Mouse (Mus musculus): Measurements from ENCODE around the gene Il2ra. TPM values are rescaled to one million over a fixed set of nuclear protein-coding genes. Genes with fewer than 3 reads are reported as not detected.

Il2ra gene
- total RNA-seq, 2 experiments from 2014 or later = 0.14 TPM

DNA sequence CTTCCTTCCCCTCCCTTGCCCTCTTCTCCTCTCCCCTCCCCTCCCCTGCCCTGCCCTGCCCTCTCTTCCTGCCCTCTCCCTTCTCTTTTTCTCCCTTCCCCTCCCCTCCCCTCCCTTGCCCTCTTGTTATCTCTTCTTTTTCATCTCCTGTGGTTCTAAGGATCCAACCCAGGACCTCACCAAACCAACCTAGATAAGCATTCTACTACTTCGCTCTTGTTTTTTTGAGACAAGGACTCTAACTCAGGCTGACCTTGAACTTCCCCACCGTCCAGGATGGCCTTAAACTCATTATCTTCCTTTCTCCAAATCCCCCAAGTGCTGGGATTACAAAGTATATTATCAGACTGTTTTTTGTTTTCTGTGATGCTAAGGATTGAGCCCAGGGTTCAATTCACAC lies 10.2 kb downstream of the Il2ra start:
- DNase-seq (ENCODE audit: low spot score in 2 of 2) = no peak

DNA sequence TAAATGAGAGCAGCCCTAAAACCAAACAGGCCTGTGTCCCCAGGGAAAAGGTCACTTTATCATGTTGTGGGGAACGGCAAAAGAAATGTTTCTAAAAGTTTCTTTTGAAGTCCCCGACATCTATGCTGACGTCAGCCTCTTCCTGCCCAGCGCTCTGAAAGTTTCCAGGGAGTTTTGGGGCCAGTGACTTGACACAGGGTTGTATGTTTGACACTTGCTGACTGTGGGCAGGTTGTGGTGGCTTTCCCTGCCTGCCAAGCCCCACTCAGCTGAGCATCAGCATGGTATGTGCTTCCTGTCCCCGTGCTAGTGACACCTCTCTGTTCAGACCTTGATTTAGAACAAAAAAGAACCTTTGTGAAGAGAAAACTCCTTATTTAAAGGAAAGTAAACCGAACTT lies 10.7 kb downstream of the Il2ra start:
- DNase-seq (ENCODE audit: low spot score in 2 of 2) = no peak

DNA sequence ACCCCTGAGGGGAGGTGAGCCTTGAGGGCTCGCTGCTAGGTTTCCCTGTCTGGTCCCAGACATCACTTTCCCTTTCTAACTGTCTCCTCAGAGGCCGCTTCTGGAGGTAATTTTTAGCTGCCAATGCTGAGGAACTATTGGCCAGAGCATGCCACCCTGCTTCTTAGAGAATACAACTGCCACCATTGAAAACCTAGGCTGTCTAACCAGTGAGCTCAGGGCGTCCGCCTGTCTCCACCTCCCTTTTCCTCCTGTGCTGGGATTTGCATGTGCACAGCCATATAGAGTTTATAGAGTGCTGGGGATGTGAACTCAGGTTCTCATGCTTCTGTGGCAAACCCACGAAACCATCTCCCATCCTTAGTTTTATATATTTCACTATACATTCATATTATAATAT lies 11.2 kb downstream of the Il2ra start:
- DNase-seq (ENCODE audit: low spot score in 2 of 2) = no peak

DNA sequence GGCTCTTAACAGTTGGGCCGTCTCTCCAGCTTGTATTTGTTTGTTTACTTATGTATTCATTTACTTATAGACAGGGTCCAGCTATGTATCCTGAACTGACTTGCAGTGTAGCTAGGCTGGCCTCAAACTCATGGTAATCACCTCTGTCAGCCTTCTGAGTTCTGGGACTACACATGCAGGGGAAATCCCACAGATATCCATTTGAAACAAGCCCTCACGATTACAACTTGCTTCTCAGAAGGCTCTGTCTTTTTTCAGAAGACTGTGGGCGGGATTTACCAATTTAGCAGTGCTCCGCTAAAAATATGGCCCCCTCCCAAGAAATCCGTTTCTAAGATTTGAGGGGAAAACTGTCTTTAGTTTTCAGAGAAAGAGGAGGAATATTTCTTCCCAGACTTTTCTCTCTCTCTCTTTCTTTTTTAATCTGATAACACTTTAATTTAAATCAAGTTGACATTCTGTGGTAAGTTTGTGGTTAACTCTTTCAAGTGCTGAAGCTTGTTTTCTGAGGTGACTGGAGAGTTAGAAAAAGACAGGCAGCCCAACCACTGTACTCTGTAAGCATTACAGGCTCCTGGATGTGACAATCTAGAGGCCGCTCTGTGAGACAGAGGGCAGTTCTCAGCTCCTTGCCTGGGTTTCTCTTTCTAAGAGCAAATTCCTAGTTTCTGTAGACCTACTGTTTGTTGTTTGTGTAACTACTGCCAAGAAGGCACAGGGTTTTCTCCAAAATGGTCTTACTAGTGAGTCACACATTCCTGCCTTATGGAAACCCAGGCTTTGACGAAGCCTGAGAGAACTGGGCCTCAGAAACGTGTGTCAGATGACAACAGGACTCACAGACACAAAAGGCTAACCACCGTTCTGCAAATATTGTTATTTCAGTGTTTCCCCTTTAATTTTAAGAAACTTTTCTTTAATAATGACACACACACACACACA lies 12.7 kb downstream of the Il2ra start:
- no peak for DNase-seq (ENCODE audit: low spot score in 2 of 2)

DNA sequence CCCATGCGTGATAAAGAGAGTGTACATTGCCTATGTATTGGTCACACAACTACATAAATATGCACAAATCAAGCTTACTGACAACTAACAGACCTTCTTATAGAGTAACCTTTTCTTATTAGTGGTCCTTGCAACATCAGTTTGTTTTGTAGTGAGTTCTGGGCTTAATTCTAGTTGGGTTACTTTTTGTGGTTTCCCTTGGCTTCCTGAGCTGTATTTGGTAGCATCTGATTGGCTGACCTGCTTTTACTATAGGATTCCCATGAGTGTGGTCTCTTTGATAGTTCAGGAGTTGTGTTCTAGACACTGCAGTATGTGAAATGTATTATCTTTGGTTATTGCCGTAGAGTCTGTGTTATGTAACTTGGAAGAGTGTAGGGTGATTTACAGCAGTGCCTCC lies 15.0 kb downstream of the Il2ra start:
- DNase-seq (ENCODE audit: low spot score in 2 of 2) = no peak

DNA sequence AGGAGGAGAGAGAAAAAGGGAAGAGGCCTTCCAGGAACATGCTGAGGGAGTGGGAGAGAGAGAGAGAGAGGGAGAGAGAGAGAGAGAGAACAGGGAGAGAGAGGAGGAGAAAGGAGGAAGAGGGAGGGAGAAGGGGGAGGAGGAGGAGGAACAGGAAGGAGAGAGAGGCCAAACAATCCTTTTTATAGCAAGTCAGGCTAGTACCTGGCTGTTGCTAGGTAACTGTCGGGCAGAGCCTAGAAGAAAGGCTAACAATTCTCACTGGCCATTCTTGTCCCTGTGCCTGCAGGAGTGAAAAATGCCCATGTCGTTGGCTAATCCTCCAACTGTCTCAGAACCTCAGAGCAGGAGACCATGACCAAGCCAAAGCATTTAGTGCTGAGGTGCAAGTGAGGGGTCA lies 16.7 kb downstream of the Il2ra start:
- no peak for DNase-seq (ENCODE audit: low spot score in 2 of 2)

DNA sequence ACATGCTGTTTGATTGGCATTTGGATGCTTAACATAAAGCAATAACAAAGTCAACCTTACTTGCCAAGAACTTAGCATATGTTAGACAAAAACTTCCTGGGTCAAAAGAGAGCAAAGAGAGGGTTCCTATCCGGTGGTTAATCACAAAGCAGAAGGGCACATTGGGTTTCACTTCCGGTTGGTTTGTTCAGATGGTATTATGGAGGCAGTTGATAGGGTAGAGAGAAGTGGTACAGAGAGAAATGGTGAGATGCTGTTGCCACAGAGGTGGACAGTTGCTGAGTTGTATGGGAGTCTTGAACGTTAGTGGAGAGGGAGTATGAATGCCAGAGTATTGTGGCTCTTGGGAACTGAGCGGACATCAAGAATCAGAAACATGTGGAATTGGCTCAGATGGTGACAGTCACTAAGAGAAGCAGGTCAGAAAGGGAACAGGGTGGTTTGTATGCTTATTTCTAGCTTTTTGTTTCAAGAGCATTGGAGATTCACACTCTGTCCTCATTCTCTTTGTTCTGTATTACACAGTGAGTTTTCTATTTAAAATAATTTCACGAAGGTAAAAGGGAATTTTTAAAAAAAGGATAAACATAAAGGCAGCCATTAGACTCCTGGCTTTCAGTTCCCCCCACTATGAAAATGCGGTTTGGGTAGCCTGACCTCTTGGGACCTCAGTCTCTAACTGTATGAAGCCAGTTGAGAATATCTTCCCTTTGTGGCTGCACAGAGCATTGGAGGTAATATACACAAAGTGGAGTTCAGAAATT lies 19.7 kb downstream of the Il2ra start:
- DNase-seq (ENCODE audit: low spot score in 2 of 2) = no peak

DNA sequence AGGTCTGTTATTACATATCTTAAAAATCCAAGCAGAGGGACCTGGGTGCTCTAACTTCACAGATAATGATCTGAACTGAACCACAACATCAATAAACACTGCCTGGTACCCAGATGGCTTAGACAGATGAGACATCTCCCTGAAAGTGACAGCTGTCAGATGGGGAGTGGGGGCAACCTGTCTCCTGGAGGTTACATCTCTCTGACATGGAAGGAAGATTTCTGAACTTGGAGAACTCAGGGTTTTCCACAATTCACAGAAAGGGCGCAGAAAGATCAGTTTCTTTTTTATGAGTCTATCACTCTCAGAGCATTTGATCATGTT lies 20.3 kb downstream of the Il2ra start:
- no peak for DNase-seq (ENCODE audit: low spot score in 2 of 2)

DNA sequence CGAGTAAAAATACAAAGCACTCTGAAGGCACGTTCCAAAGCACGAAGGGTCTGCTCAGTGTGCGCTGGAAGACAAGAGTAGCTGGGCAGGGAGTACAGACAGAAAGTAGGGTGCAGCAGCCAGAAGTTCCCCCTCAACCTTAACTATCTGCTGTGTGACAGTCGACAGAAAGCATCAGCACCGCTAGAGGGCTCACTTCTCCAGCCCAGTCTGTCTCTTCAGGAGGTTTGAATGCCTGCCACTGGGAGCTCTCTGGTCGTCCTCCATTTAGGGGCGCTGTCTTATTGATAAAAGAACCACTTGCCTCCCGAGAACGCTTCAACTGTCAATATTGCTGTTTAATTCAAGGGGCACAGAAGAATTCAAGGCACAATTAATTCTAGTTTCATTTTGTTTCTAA lies 21.4 kb downstream of the Il2ra start:
- peak; percentile 43 to 65 for DNase-seq (ENCODE audit: low spot score in 2 of 2)

DNA sequence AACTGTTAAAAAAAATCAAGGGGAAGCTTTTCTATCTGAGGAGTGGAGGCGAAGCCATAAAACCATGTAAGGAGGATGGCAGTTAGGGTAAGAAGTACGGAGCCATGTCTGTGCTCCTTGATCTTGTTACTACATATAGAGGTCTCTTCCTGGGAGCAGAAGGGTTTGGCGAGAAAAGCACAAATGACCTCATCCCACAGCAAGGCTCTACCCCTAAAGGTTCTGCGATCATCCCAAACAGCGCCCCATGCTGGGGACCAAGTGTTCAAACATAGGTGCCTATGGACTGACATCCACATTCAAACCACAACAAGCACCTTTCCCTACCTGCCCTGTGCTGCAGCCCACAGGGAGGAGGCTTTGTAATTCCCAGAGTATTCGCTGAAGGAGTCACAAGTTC lies 21.8 kb downstream of the Il2ra start:
- DNase-seq (ENCODE audit: low spot score in 2 of 2) = peak in 1 of 2 experiments; percentile 17

DNA sequence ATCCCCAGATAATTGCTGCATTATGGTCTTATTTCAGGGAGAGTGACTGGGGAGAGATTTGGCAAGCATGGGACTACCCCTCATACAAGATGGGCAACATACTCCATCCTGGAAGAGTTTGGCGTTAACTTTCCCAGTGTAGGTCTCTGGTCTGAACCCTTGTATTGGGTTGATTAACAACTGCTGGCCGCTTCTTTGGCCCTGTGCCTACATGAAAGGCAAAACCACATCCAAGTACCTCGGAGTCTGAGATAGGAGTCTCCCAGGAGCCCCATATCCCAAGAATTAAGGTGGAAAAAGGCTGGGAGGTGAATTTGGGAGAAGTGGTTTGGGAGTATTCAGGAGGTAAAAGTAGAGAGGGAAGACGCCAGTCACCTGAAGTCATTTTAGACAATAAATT lies 22.2 kb downstream of the Il2ra start:
- DNase-seq (ENCODE audit: low spot score in 2 of 2) = no peak

DNA sequence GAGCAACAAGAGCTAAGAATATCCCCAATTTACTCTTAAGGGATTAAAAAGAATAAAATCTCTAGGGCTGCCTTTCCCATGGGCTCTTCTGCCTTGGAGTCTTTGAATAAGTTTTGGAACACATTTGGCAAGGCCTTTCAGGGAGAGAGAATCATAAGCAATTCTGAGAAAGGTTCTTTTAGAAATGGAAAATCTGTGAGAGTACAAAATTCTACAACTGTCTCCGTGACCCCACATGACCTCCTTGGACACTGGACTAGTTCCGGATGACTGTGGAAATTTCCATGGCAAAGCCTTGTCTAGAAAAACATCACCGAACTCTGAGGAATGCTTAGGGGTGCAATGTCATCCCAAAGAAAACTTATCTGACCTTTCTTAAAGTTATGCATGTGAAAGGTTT lies 22.7 kb downstream of the Il2ra start:
- DNase-seq (ENCODE audit: low spot score in 2 of 2) = no peak

DNA sequence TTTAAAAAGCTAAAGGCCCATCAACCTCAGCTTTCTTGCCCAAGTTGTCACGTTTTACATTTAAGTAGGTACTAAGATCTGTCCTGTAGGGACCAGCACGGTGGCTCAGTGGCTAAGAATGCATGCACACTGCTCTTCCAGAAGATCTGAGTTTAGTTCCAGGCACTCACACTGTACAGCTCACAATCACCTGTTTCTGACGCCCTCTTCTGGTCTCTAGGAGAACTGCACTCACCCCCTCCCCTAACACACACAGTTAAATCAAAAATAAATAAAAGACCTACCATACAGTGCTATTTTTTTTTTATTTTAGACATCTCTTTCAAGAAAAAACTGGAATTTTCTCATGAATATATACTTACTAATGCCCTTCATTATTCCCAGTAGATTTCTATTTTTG lies 29.5 kb downstream of the Il2ra start:
- no peak for DNase-seq (ENCODE audit: low spot score in 2 of 2)

DNA sequence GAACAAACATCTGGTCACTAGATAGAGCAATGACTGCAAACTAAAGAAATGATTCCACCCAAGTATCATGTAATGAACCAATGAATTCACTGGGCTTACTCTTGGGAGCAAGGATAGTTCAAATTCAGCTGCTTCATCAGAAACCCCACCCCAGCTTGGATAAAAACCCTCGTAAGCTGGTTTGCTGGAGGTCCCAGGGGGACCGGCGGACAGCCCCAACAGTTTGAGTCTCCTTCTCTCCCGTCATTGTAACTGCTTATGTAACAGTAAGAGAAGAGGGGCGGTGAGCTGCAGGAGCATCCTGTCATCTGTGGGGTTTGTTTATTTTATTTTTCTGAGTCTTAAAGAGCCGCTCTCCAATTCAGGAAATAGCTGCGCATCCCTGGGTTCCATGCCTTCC lies 37.0 kb downstream of the Il2ra start:
- no peak for DNase-seq (ENCODE audit: low spot score in 2 of 2)

DNA sequence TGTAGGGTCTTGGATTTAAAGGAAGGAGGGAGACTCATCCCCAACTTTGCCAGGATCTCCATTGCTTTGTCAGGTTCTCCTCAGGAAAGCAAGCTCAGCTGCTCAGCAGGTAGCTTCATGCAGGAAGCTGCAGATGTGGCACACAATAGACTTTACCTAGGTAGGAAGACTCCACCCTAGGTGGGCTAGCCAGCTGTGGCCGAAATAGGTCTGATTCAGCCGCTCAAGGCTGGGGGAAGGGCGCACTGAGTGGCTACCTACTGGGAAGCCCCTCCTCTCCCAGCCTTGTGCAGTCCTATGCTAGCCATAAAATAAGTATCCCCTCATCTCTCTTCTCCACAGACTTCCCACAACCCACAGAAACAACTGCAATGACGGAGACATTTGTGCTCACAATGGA lies 40.1 kb downstream of the Il2ra start:
- no peak for DNase-seq (ENCODE audit: low spot score in 2 of 2)

DNA sequence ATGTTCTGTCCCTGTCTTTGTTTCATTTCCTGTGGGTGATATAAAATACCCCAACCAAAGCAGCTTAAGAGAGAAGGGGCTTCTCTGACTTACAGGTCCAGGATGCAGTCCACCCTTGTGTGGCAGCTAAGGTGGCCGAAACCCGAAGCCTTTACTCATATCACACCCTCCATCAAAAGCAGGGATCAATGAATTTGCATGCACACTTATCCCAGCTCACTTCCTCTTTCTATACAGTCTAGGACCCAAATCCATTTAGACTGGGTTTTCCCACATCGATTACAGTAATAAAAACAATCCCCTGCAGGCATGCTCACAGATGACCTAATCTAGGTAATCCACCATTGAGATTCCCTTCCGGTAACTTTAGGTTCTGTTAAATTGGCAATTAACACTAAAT lies 43.9 kb downstream of the Il2ra start:
- no peak for DNase-seq (ENCODE audit: low spot score in 2 of 2)

DNA sequence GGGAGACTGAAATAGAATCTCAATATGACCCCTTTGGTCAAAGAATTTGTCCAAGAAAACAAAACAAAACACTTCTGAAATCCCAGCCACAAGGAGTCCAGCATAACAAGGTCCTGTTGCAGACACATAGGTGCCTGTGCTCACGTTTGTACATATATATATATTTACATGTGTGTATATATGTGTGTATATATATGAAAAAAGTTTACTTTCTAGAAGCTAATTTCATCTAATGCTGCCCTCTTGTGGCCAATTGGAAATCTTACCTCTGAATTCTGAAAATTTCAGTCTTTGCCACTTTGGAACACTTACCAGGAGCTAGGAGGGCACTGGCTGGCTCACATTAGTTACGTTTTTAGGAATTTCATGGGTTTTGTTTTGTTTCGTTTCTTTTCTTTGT lies 44.8 kb downstream of the Il2ra start:
- no peak for DNase-seq (ENCODE audit: low spot score in 2 of 2)

DNA sequence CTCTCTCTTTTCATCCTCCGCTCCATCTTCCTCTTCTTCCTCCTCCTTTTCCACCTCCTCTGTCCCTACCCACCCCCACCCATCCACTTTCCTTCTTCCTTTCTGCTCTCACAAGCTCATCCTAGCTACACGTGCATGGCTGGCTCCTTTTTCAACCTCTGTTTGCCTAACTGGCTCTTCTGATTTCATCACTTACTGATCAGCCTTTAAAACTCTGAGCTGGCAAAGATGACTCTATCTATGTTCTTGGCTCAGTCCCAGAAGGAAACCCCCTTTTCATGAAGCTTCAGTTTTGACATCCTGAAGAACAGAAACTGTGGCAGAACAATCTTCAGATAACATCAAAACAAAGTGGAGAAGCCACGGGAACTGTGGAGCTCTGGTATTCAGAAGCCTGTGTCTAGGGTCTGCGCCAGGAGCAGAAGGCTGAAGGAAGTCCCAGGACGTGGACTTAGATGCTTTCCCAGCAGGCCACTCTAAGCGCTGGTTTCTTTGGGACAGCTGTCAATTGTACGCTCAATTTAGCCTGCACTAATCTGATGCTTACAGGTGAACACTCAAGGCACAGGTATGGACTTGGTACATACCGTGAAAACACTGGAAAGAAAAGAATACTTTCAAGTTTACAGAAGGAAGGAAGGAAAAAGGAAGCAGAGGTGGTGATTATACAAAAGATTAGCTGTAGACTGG lies 47.7 kb downstream of the Il2ra start:
- DNase-seq (ENCODE audit: low spot score in 2 of 2) = no peak

DNA sequence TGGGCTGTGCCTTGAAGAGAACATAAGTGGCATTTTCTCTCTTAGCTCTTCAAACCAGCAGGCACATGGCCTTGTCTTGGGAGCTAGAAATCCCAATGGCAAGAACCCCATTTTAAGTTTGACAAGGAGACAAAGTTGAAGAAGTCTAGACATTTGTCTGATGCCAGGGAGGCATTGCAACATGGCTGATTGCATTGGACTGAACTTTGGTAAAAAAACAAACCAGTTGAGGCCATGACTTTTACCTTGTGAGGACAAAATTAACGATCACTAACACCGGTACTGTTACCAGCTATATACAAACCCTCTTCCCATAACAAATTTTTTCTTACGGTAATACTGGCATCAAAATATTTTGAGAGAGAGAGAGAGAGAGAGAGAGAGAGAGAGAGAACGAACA lies 50.7 kb downstream of the Il2ra start:
- DNase-seq (ENCODE audit: low spot score in 2 of 2) = no peak

DNA sequence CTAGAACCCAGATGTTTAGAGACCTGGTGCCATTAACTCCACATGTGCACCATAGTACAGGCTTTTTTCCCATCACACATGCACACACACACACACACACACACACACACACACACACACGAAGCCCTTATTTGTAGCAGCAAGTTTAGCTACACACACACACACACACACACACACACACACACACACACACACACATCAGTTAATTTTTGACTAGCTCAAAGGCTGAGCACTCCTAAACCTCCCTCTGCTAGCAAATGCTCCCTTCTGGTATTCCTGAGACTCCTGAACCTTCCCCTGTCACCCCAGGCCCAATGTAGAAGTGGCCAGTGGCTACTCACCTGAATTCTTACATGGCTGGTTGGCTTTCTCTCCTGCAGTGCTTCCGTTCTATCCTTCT lies 51.5 kb downstream of the Il2ra start:
- no peak for DNase-seq (ENCODE audit: low spot score in 2 of 2)

DNA sequence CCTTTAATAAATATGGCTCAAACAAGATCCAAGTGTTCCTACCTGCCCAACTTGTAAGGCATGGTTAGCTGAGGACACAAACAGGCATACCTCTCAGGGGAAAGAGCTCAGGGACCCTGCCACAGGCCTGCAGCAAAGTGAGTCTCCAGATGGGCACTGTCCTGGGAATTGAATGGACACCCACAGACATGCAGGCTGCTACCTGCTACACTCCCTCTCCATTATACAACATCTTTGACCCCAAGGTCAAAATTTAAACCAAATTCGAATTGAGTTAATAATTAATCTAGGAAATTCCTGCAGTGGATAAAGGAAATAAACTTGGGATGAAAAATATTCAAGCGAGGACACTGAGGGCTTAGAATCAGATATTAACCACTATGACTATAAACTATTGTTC lies 53.3 kb downstream of the Il2ra start:
- no peak for DNase-seq (ENCODE audit: low spot score in 2 of 2)

DNA sequence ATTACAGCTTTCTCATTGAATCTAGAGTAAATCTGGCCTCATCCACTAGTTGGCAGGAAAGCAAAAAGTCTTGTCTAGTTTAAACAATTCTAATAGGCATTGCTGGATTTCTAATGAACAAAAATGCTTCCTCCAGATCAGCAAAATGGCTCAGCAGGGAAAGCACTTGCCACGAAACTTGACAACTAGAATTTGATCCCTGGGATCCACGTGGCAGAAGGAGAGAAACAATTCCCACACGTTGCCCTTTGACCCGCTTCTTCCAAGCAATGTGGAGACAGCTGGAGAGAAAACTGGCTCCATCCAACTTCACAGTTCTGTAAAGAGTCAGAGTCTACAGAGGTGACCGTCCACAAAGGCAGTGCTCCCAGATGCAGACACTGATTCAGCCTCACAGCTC lies 56.4 kb downstream of the Il2ra start:
- DNase-seq (ENCODE audit: low spot score in 2 of 2) = no peak
